Mouse (Mus musculus) lung, adult 2 months (tissue): Measurements from ENCODE around the gene Trim63. TPM values are rescaled to one million over a fixed set of nuclear protein-coding genes. Genes with fewer than 3 reads are reported as not detected.

Experiments
- DNase-seq: peaks from one replicate; pipeline ENCODE4 v3.0.0; 2022
- H3K4me1 ChIP-seq: fragments of 200-500 bp; 2 replicates; pipeline ENCODE4 v1.6.1; 2011; ENCODE audit warnings: low read length; ENCODE audit not compliant: control insufficient read depth, insufficient read depth
- H3K4me3 ChIP-seq: fragments of 200-500 bp; replicated peaks from 2 replicates; pipeline ENCODE3; 2011; ENCODE audit warnings: low read depth, mild to moderate bottlenecking, control low read depth, low read length; ENCODE audit errors: extremely low read depth
- CTCF ChIP-seq: fragments of 200-500 bp; IDR thresholded peaks from 2 replicates; pipeline ENCODE4 v1.5.1; 2011; ENCODE audit warnings: mild to moderate bottlenecking, low read length, control low read depth; ENCODE audit not compliant: insufficient read depth
- POLR2A ChIP-seq: fragments of 200-500 bp; IDR thresholded peaks from 2 replicates; pipeline ENCODE4 v1.6.1; 2011; ENCODE audit warnings: low read depth, mild to moderate bottlenecking, control low read depth, low read length, borderline replicate concordance; ENCODE audit errors: extremely low read depth
- WGBS: fragments of 180-500 bp; shearing (Covaris S2); methylation state at CpG from one replicate; pipeline ENCODE4 v1.1.7; 2018; 5-methylcytosine and 5-hydroxymethylcytosine counted together
- polyA plus RNA-seq: library from polyadenylated mRNA; depleted of rRNA; stranded (reverse); fragments of >200 nt; gene quantifications from 2 replicates; pipeline ENCODE4 v1.2.3, GENCODE M21; 2012

The Trim63 gene
- polyA plus RNA-seq, 1 experiment = 4.6 TPM

- H3K4me3 ChIP-seq = no peak overlapping the region
- H3K4me1 ChIP-seq = peaks cover 2% of the 10 kb centered on the region
- no peak for DNase-seq
- TF ChIP-seq CTCF (no peak), POLR2A (no peak)
- 94% methylated on average over 5 of the region's 5 CpGs for WGBS
Observed at GRCm38 (mm10) chr4:134312341-134312740, 2.6 kb upstream of the Trim63 start.

GRCm38 (mm10) chr4:134312901-134313300 lies 2.0 kb upstream of the Trim63 start:
- Histone ChIP-seq H3K4me3 (no peak overlapping the region), H3K4me1 (no peaks in the 10 kb centered on the region)
- no peak for DNase-seq
- 98% methylated on average over 6 of the region's 6 CpGs for WGBS
- TF ChIP-seq CTCF (no peak), POLR2A (no peak)

- Histone ChIP-seq H3K4me1 (no peaks in the 10 kb centered on the region), H3K4me3 (no peak overlapping the region)
- 63% methylated on average over 4 of the region's 4 CpGs for WGBS
- TF ChIP-seq CTCF (no peak), POLR2A (no peak)
- no peak for DNase-seq
Observed at GRCm38 (mm10) chr4:134314081-134314655, 752 bp upstream of the Trim63 start.

- DNase-seq = no peak
- no peak overlapping the region for H3K4me3 ChIP-seq
- WGBS = 62% methylated on average over 9 of the region's 9 CpGs
- TF ChIP-seq CTCF (no peak), POLR2A (no peak)
- H3K4me1 ChIP-seq = no peaks in the 10 kb centered on the region
Observed at GRCm38 (mm10) chr4:134315470-134315869, 550 bp downstream of the Trim63 start.

GRCm38 (mm10) chr4:134316390-134316789 lies 1.5 kb downstream of the Trim63 start:
- Histone ChIP-seq H3K4me3 (no peak overlapping the region), H3K4me1 (no peaks in the 10 kb centered on the region)
- TF ChIP-seq CTCF (no peak), POLR2A (no peak)
- 41% methylated on average over 16 of the region's 16 CpGs for WGBS
- DNase-seq = no peak

- H3K4me1 ChIP-seq = no peaks in the 10 kb centered on the region
- WGBS = 87% methylated on average over 5 of the region's 5 CpGs
- H3K4me3 ChIP-seq = no peak overlapping the region
- no peak for TF ChIP-seq CTCF
- no peak for TF ChIP-seq POLR2A
- DNase-seq = no peak
Observed at GRCm38 (mm10) chr4:134319074-134319473, 4.2 kb downstream of the Trim63 start.

- DNase-seq = no peak
- WGBS = 64% methylated on average over 5 of the region's 5 CpGs
- TF ChIP-seq CTCF = no peak
- TF ChIP-seq POLR2A = no peak
- Histone ChIP-seq H3K4me3 (no peak overlapping the region), H3K4me1 (no peaks in the 10 kb centered on the region)
Observed at GRCm38 (mm10) chr4:134319674-134320073, 4.8 kb downstream of the Trim63 start.

GRCm38 (mm10) chr4:134321524-134321923 lies 6.6 kb downstream of the Trim63 start:
- WGBS = 60% methylated on average over 3 of the region's 3 CpGs
- Histone ChIP-seq H3K4me1 (no peaks in the 10 kb centered on the region), H3K4me3 (no peak overlapping the region)
- no peak for DNase-seq
- no peak for TF ChIP-seq CTCF
- no peak for TF ChIP-seq POLR2A

GRCm38 (mm10) chr4:134324655-134325054 lies 9.7 kb downstream of the Trim63 start:
- H3K4me1 ChIP-seq = no peaks in the 10 kb centered on the region
- WGBS = 39% methylated on average over 5 of the region's 5 CpGs
- no peak overlapping the region for H3K4me3 ChIP-seq
- no peak for DNase-seq
- no peak for TF ChIP-seq CTCF
- TF ChIP-seq POLR2A = no peak

GRCm38 (mm10) chr4:134326859-134327530 lies 12.1 kb downstream of the Trim63 start:
- DNase-seq = no peak
- H3K4me3 ChIP-seq = no peak overlapping the region
- H3K4me1 ChIP-seq = no peaks in the 10 kb centered on the region
- 58% methylated on average over 5 of the region's 5 CpGs for WGBS
- TF ChIP-seq CTCF (no peak), POLR2A (no peak)
